Mouse (Mus musculus): ENCODE data around the gene AL732309.1. TPM values are rescaled to one million over a fixed set of nuclear protein-coding genes. Genes with fewer than 3 reads are reported as not detected.

AL732309.1 gene
- total and polyA plus RNA-seq, 3 experiments: 4.8 to 11.5 TPM; not detected in 1

GRCm38 (mm10) chr2:25292054-25292544 lies 45.4 kb upstream of the AL732309.1 start:
- no peak overlapping the region for H3K9ac ChIP-seq (ENCODE audit: control insufficient read depth, low read depth, low read length, poor library complexity, severe bottlenecking)
- H3K27ac ChIP-seq (ENCODE audit: control insufficient read depth, low read depth, low read length): no peak overlapping the region
- H3K79me2 ChIP-seq (ENCODE audit: control insufficient read depth, insufficient read depth, low read length, poor library complexity): no peaks in the 10 kb centered on the region
- no peak for TF ChIP-seq NRF1 (IDR thresholded peaks at IDR 0.05; ENCODE audit: insufficient read depth, low read depth, low read length, poor library complexity, severe bottlenecking)
- no peak for TF ChIP-seq ZNF384 (IDR thresholded peaks at IDR 0.05; ENCODE audit: low read depth, low read length)
- no peak for TF ChIP-seq ETS1 (IDR thresholded peaks at IDR 0.05; ENCODE audit: low read depth, low read length)
- no peak for TF ChIP-seq SIN3A (IDR thresholded peaks at IDR 0.05; ENCODE audit: low read length)
- TF ChIP-seq HCFC1 (IDR thresholded peaks at IDR 0.05; ENCODE audit: low read depth, low read length): no peak
- TF ChIP-seq TAL1 (IDR thresholded peaks at IDR 0.05; ENCODE audit: low read length): no peak
- no peak for TF ChIP-seq POLR2AphosphoS5 (IDR thresholded peaks at IDR 0.05; ENCODE audit: borderline replicate concordance, low read depth, low read length)
- no peak for TF ChIP-seq MEF2A (IDR thresholded peaks at IDR 0.05; ENCODE audit: extremely low read depth, insufficient replicate concordance, low read depth, low read length, poor library complexity, severe bottlenecking)
- TF ChIP-seq CHD2 (IDR thresholded peaks at IDR 0.05; ENCODE audit: low read length): no peak
- no peak for TF ChIP-seq MYB (IDR thresholded peaks at IDR 0.05; ENCODE audit: low read depth, low read length)
- no peak for TF ChIP-seq TCF12 (IDR thresholded peaks at IDR 0.05; ENCODE audit: low read depth, low read length)
- TF ChIP-seq BHLHE40 (IDR thresholded peaks at IDR 0.05; ENCODE audit: borderline replicate concordance, low read depth, low read length): no peak
- TF ChIP-seq POLR2A (IDR thresholded peaks at IDR 0.05; ENCODE audit: control insufficient read depth in 1 of 2, insufficient read depth in 1 of 2, low read depth in 1 of 2, low read length in 2 of 2, poor library complexity in 1 of 2): no peak
- TF ChIP-seq MYC (IDR thresholded peaks at IDR 0.05; ENCODE audit: low read depth, low read length): no peak
- no peak for TF ChIP-seq UBTF (IDR thresholded peaks at IDR 0.05; ENCODE audit: borderline replicate concordance, insufficient read depth, low read depth, low read length)
- TF ChIP-seq MXI1 (IDR thresholded peaks at IDR 0.05; ENCODE audit: low read depth, low read length): no peak
- no peak for TF ChIP-seq MAX (IDR thresholded peaks at IDR 0.05; ENCODE audit: low read length)
- no peak for TF ChIP-seq EP300 (IDR thresholded peaks at IDR 0.05; ENCODE audit: low read depth in 1 of 2, low read length in 2 of 2)
- no peaks in the 10 kb centered on the region for H3K9me3 ChIP-seq (replicated peaks; ENCODE audit: insufficient read depth, low read length)
- peaks cover 4 to 21% of the 10 kb centered on the region in 2 experiments for H3K4me1 ChIP-seq (ENCODE audit: control insufficient read depth in 1 of 2, insufficient read depth in 2 of 2, low read length in 2 of 2)
- DNase-seq (ENCODE audit: low read depth, low spot score): no peak
- H3K27me3 ChIP-seq (ENCODE audit: control insufficient read depth in 1 of 2, insufficient read depth in 2 of 2, low read length in 2 of 2): peaks cover 0 to 4% of the 10 kb centered on the region in 2 experiments; a peak in 1 of 4 replicates
- no peaks in the 10 kb centered on the region; a peak in 2 of 4 replicates for H3K36me3 ChIP-seq (ENCODE audit: control insufficient read depth in 1 of 2, insufficient read depth in 2 of 2, low read length in 2 of 2)
- no peak overlapping the region for H3K4me3 ChIP-seq (ENCODE audit: control insufficient read depth in 1 of 2, insufficient read depth in 1 of 2, low read depth in 2 of 2, low read length in 2 of 2)
